26 mouse cellular contexts compared by ENCODE assay signal in the genomic region with DNA sequence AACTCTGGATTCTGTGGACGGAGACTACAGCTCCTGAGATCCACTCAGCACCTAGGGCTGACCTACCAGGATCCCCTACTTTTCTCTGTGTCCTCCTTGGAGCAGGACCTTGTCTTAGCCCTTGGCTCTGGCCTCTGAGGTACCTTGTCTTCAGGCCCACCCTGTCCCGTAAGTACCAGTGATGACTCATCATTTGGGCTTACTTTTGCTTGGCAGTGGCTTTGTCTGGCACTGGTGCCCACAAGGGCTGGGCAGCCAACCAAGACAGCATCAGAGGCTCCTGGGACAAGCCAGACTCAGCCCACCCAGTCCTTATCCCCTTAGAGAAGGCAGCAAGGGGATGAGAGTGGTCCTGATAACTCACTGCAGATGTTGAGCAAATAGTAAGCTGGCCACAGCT. TPM values are rescaled to one million over a fixed set of nuclear protein-coding genes. Genes with fewer than 3 reads are reported as not detected.
DNase-seq lines count a peak whose midpoint lies in the region; ATAC-seq lines count a peak whose summit lies in the region.
"Had no signal": no experiment of that assay in that cellular context is flagged by ENCODE, and none has a peak within 500 bp of the region (broad histone marks: within the 10 kb centered on the region; RNA-seq: fewer than 3 reads in every experiment).

No protein-coding gene starts in this region.

- ATAC-seq in midbrain, embryonic 16.5 days, result no peak
- ATAC-seq in hematopoietic stem cell, adult 5-6 weeks (replicated peaks in 1 of 2; ENCODE audit: insufficient read depth in 1 of 2, low FRiP score in 2 of 2, low TSS enrichment in 1 of 2, low read depth in 1 of 2, poor library complexity in 2 of 2, severe bottlenecking in 2 of 2), result peak; percentile 40 to 71; a peak in 2 of 4 replicates
- ATAC-seq: hindbrain, postnatal 0 days; intestine, embryonic 16.5 days; midbrain, embryonic 15.5 days had no signal

- no peaks in the 10 kb centered on the region for H3K9me3 ChIP-seq in midbrain, embryonic 10.5 days (replicated peaks)
- H3K9me3 ChIP-seq in midbrain, embryonic 16.5 days (replicated peaks; ENCODE audit: control insufficient read depth, low read length, poor library complexity, severe bottlenecking), result no peaks in the 10 kb centered on the region
- H3K9me3 ChIP-seq: embryonic facial prominence, embryonic 12.5 days; forebrain, embryonic 12.5 days; heart, embryonic 10.5 days; limb, embryonic 13.5 days; liver, embryonic 15.5 days; lung, embryonic 15.5 days; midbrain, embryonic 15.5 days; neural tube, embryonic 15.5 days had no signal

- DNase-seq in adrenal gland, postnatal 25 days, result peak; percentile 45
- DNase-seq in adrenal gland, adult 8-10 months, result no peak
- DNase-seq in midbrain, embryonic 10.5 days (ENCODE audit: low spot score), result no peak
- no peak for DNase-seq in heart, adult 18-20 months
- DNase-seq in gastrocnemius, postnatal 25 days, result no peak
- DNase-seq: B cell, adult 2 months; cerebellum, adult 9-10 months; heart, postnatal 4 days; kidney, adult 9 months; kidney, postnatal 14 days; lung, postnatal 4 days; thymus, adult 18-20 months; thymus, postnatal 36 days had no signal

- H3K4me3 ChIP-seq in midbrain, embryonic 10.5 days, result no peak overlapping the region
- H3K4me3 ChIP-seq in midbrain, embryonic 16.5 days (ENCODE audit: low read depth, low read length), result no peak overlapping the region
- H3K4me3 ChIP-seq: embryonic facial prominence, embryonic 12.5 days; forebrain, embryonic 12.5 days; heart, embryonic 10.5 days; limb, embryonic 13.5 days; liver, embryonic 15.5 days; lung, embryonic 15.5 days; midbrain, embryonic 15.5 days; neural tube, embryonic 15.5 days had no signal

- H3K36me3 ChIP-seq in midbrain, embryonic 10.5 days, result no peaks in the 10 kb centered on the region
- H3K36me3 ChIP-seq in midbrain, embryonic 16.5 days (ENCODE audit: control insufficient read depth, insufficient read depth, low read length), result no peaks in the 10 kb centered on the region
- H3K36me3 ChIP-seq: embryonic facial prominence, embryonic 12.5 days; forebrain, embryonic 12.5 days; heart, embryonic 10.5 days; limb, embryonic 13.5 days; liver, embryonic 15.5 days; lung, embryonic 15.5 days; midbrain, embryonic 15.5 days; neural tube, embryonic 15.5 days had no signal

- peaks cover 72% of the 10 kb centered on the region for H3K27me3 ChIP-seq in midbrain, embryonic 10.5 days (ENCODE audit: low read depth, poor library complexity, severe bottlenecking)
- H3K27me3 ChIP-seq in midbrain, embryonic 16.5 days (ENCODE audit: control insufficient read depth, insufficient read depth, low read depth, low read length), result no peaks in the 10 kb centered on the region; the same call in 1 of the 2 replicates
- H3K27me3 ChIP-seq: embryonic facial prominence, embryonic 12.5 days; liver, embryonic 15.5 days; lung, embryonic 15.5 days had no signal

- H3K4me2 ChIP-seq in midbrain, embryonic 16.5 days (ENCODE audit: low read length), result no peak overlapping the region
- H3K4me2 ChIP-seq: embryonic facial prominence, embryonic 12.5 days; forebrain, embryonic 12.5 days; limb, embryonic 13.5 days; liver, embryonic 15.5 days; lung, embryonic 15.5 days; midbrain, embryonic 15.5 days; neural tube, embryonic 15.5 days had no signal

- WGBS in midbrain, embryonic 10.5 days, result 94% methylated on average over 2 of the region's 2 CpGs
- WGBS in midbrain, embryonic 16.5 days, result 95% methylated on average over 2 of the region's 2 CpGs

- H3K9ac ChIP-seq in midbrain, embryonic 16.5 days (ENCODE audit: low read depth, low read length), result no peak overlapping the region
- H3K9ac ChIP-seq: embryonic facial prominence, embryonic 12.5 days; forebrain, embryonic 12.5 days; limb, embryonic 13.5 days; liver, embryonic 15.5 days; lung, embryonic 15.5 days; midbrain, embryonic 15.5 days; neural tube, embryonic 15.5 days had no signal

- H3K27ac ChIP-seq in midbrain, embryonic 10.5 days (replicated peaks), result peak overlapping the region; percentile 57
- no peak overlapping the region for H3K27ac ChIP-seq in midbrain, embryonic 16.5 days (ENCODE audit: low read length)
- H3K27ac ChIP-seq: embryonic facial prominence, embryonic 12.5 days; forebrain, embryonic 12.5 days; heart, embryonic 10.5 days; hindbrain, postnatal 0 days; limb, embryonic 13.5 days; liver, embryonic 15.5 days; lung, embryonic 15.5 days; midbrain, embryonic 15.5 days; neural tube, embryonic 15.5 days had no signal

- H3K4me1 ChIP-seq in midbrain, embryonic 10.5 days, result peaks cover 56% of the 10 kb centered on the region
- H3K4me1 ChIP-seq in midbrain, embryonic 16.5 days (ENCODE audit: control insufficient read depth, insufficient read depth, low read length), result peaks cover 4% of the 10 kb centered on the region; the same call in 1 of the 2 replicates
- H3K4me1 ChIP-seq: liver, embryonic 15.5 days had no signal

RNA-seq across cellular contexts. Expression of a gene that starts 11.9 kb away (rescaled TPM):
- total RNA-seq in adrenal gland, postnatal 25 days (2021), result 54.4 and 55.9 TPM in 2 replicates
- 100 to 1,000 TPM in 2 of 4 experiments, 10 to 100 TPM in 2; 44.6 to 150 (median 89.6) TPM for total RNA-seq in adrenal gland, adult 8-10 months (2022)
- polyA plus RNA-seq in midbrain, embryonic 10.5 days (2016; fragmentation: Nextera tagmentation; extraction: Ambion mirVana), result 62.5 and 74.5 TPM in 2 replicates
- polyA plus RNA-seq in midbrain, embryonic 16.5 days (2015; fragmentation: Nextera tagmentation; extraction: Ambion mirVana), result 88.1 and 94.5 TPM in 2 replicates
- 3.0 and 4.1 TPM in 2 replicates for total RNA-seq in hematopoietic stem cell, adult 5-6 weeks (2017)
- total RNA-seq in heart, adult 18-20 months (2021), result 10 to 100 TPM; 39.7 to 40.6 TPM
- 10 to 100 TPM; 11.1 to 19.3 TPM for total RNA-seq in gastrocnemius, postnatal 25 days (2021)
- total RNA-seq: MEL had no signal
